Mouse (Mus musculus): ENCODE results near the gene Dus2. TPM values are rescaled to one million over a fixed set of nuclear protein-coding genes. Genes with fewer than 3 reads are reported as not detected.

Gene Dus2
- total and polyA plus RNA-seq, 3 experiments, result 20.7 to 27.2 (median 23.2) TPM

GRCm38 (mm10) chr8:106058731-106059612 lies 67.8 kb downstream of the Dus2 start, which contains the start of gene Nfatc3:
Gene Nfatc3 (plus strand): TSS chr8:106058840.
- Histone ChIP-seq H3K4me1 (ENCODE audit: control insufficient read depth in 1 of 2, insufficient read depth in 2 of 2) (peaks cover 16 to 22% of the 10 kb centered on the region in 2 experiments), H3K36me3 (replicated peaks in 1 of 2; ENCODE audit: control insufficient read depth in 1 of 2, insufficient read depth in 1 of 2, low read length in 1 of 2) (peaks cover 0 to 2% of the 10 kb centered on the region in 2 experiments), H3K4me3 (replicated peaks in 1 of 3; ENCODE audit: low read depth in 2 of 3, low read length in 2 of 3, poor library complexity in 1 of 3) (peak within 1 kb of the TSS; percentile 84 to 89 (median 87)), H3K27me3 (replicated peaks) (no peaks in the 10 kb centered on the region), H3K9me3 (replicated peaks; ENCODE audit: low read length) (no peaks in the 10 kb centered on the region), H3K27ac (ENCODE audit: insufficient read depth, low read depth) (peak within 1 kb of the TSS; percentile 97), H3K9ac (ENCODE audit: insufficient read depth, low read depth) (peak within 1 kb of the TSS; percentile 87), H3K4me2 (ENCODE audit: insufficient read depth, low read depth, poor library complexity, severe bottlenecking) (peak within 1 kb of the TSS; percentile 83), H3K79me2 (replicated peaks; ENCODE audit: control insufficient read depth, extremely low read depth, insufficient read depth, poor library complexity, severe bottlenecking) (peaks cover 67% of the 10 kb centered on the region)
- in situ Hi-C loops (cut with MboI; ENCODE audit: low pct_ligation_motif_present, low pct_unique_long_range_greater_than_20kb, low sequenced_read_pairs) (no loop called here), dilution Hi-C loops (cut with MboI; ENCODE audit: extremely low pct_ligation_motif_present, extremely low pct_unique_long_range_greater_than_20kb, low sequenced_read_pairs) (no loop called here)
- peak; percentile 98 for DNase-seq (ENCODE audit: extremely low read depth)
- TF ChIP-seq CHD1 (IDR thresholded peaks at IDR 0.05; ENCODE audit: low read depth, low read length) (peak; percentile 74; the same call in 1 of the 2 replicates), HCFC1 (IDR thresholded peaks at IDR 0.05; ENCODE audit: low read depth, low read length) (peak; percentile 86), MYC (IDR thresholded peaks at IDR 0.05; ENCODE audit: low read depth, low read length) (no peak), ELF1 (IDR thresholded peaks at IDR 0.05; ENCODE audit: low read depth, low read length) (peak; percentile 94), ETS1 (conservative IDR thresholded peaks at IDR 0.05; ENCODE audit: low read depth, low read length) (no peak), MAX (IDR thresholded peaks at IDR 0.05; ENCODE audit: low read length) (peak; percentile 90), RAD21 (IDR thresholded peaks at IDR 0.05; ENCODE audit: low read depth, low read length) (no peak), POLR2A (IDR thresholded peaks at IDR 0.05; ENCODE audit: low read depth, low read length) (peak; percentile 67), ZNF384 (IDR thresholded peaks at IDR 0.05; ENCODE audit: low read depth, low read length) (no peak), PAX5 (IDR thresholded peaks at IDR 0.05; ENCODE audit: low read length) (no peak), CTCF (conservative IDR thresholded peaks at IDR 0.05 in 1 of 2, IDR thresholded peaks at IDR 0.05 in 1 of 2; ENCODE audit: low read depth in 2 of 2, low read length in 2 of 2) (no peak), MAFK (IDR thresholded peaks at IDR 0.05; ENCODE audit: insufficient replicate concordance, low read length) (no peak), ZMIZ1 (IDR thresholded peaks at IDR 0.05; ENCODE audit: low read depth, low read length) (0 out of 2 replicates have a peak, but pooled peaks have one; percentile 79), CHD2 (IDR thresholded peaks at IDR 0.05; ENCODE audit: low read length) (peak; percentile 96), MEF2A (IDR thresholded peaks at IDR 0.05; ENCODE audit: borderline replicate concordance, low read depth, low read length) (peak; percentile 36; the same call in 1 of the 2 replicates), NELFE (IDR thresholded peaks at IDR 0.05; ENCODE audit: low read depth, low read length) (peak; percentile 66), POLR2AphosphoS2 (IDR thresholded peaks at IDR 0.05; ENCODE audit: low read depth, low read length) (peak; percentile 37), RCOR1 (conservative IDR thresholded peaks at IDR 0.05; ENCODE audit: low read depth, low read length) (no peak; the same call in 1 of the 2 replicates), UBTF (IDR thresholded peaks at IDR 0.05; ENCODE audit: low read depth, low read length) (no peak), EP300 (IDR thresholded peaks at IDR 0.05; ENCODE audit: low read length) (no peak), E2F4 (IDR thresholded peaks at IDR 0.05; ENCODE audit: insufficient replicate concordance, low read depth, low read length) (no peak; the same call in 1 of the 2 replicates), USF1 (IDR thresholded peaks at IDR 0.05; ENCODE audit: low read depth, low read length) (peak; percentile 96), MAZ (IDR thresholded peaks at IDR 0.05; ENCODE audit: low read depth, low read length) (no peak), KAT2A (IDR thresholded peaks at IDR 0.05; ENCODE audit: insufficient replicate concordance, low read length) (peak; percentile 47; the same call in 1 of the 2 replicates), MXI1 (IDR thresholded peaks at IDR 0.05; ENCODE audit: low read depth, low read length) (peak; percentile 46; the same call in 1 of the 2 replicates), ZKSCAN1 (IDR thresholded peaks at IDR 0.05; ENCODE audit: borderline replicate concordance, low read depth, low read length) (no peak), USF2 (conservative IDR thresholded peaks at IDR 0.05; ENCODE audit: low read depth, low read length) (peak; percentile 95), JUN (IDR thresholded peaks at IDR 0.05; ENCODE audit: insufficient read depth, low read depth, low read length) (no peak), SMC3 (IDR thresholded peaks at IDR 0.05; ENCODE audit: low read depth, low read length) (no peak), TBP (conservative IDR thresholded peaks at IDR 0.05; ENCODE audit: low read depth, low read length) (peak; percentile 41; the same call in 1 of the 2 replicates), ZC3H11A (IDR thresholded peaks at IDR 0.05; ENCODE audit: low read depth, low read length) (no peak), GABPA (IDR thresholded peaks at IDR 0.05; ENCODE audit: insufficient replicate concordance, low read depth, low read length) (no peak), BHLHE40 (IDR thresholded peaks at IDR 0.05; ENCODE audit: low read depth, low read length) (peak; percentile 97), NRF1 (IDR thresholded peaks at IDR 0.05; ENCODE audit: low read depth, low read length) (0 out of 2 replicates have a peak, but pooled peaks have one; percentile 6), SIN3A (IDR thresholded peaks at IDR 0.05; ENCODE audit: low read length) (peak; percentile 72; the same call in 1 of the 2 replicates), IRF4 (IDR thresholded peaks at IDR 0.05; ENCODE audit: low read depth, low read length) (no peak), JUND (conservative IDR thresholded peaks at IDR 0.05; ENCODE audit: low read depth, low read length) (0 out of 2 replicates have a peak, but pooled peaks have one; percentile 1), TCF12 (IDR thresholded peaks at IDR 0.05; ENCODE audit: low read depth, low read length) (peak; percentile 59)

Data from CH12.LX (cell line).